Mouse (Mus musculus): ENCODE measurements around the gene Kalrn.
"Not testable (repeated sequence)": the region's sequence is repeated elsewhere in the genome, so short reads cannot be mapped to it uniquely, and the experiment has no call there.

Kalrn gene

DNA sequence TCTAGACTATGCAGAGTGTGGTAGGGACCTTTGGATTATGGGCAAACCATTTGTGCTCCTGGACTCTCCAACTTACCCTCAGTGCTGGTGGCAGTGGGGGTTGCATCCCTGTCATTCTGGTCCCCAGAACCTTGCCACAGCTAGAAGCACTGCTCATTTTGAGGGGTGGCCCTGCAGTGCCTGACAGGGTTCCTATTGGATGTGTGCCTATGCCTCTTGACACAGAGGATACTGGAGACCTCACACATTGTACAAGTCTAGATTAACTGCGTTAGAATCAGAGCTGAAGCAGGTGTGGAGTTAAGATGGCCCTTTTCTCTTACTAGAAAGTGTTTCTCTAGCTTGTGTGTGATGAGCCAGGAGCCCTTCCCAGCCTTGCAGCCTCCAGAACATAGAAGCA is 265.0 kb downstream of the Kalrn start:
- no peak for DNase-seq (ENCODE audit: low spot score)

DNA sequence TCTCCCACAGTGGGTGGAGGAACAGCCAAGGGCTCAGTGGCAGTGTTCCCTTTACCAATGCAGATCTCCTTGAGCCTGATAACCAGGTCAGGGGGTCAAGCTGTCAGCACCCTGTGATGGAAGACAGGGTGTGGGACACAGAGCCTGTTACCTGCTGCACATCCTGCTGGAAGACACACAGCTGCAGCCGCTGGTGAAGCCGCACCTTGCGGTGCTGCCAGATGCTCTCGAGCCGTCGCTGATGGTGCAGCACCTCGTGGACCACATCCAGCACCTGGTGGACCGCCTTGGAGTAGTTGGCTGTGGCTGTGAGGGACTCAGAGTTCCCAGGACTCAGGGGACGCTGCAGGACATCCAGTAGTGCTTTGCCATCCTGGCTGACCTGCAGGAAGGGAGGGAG is 265.9 kb downstream of the Kalrn start:
- no peak for DNase-seq (ENCODE audit: low spot score)

- no peak for DNase-seq (ENCODE audit: low spot score)
These were observed 267.7 kb downstream of the Kalrn start for GRCm38 (mm10) chr16:34305586-34305985.

- not testable (repeated sequence) for DNase-seq (ENCODE audit: low spot score)
These were observed 269.5 kb downstream of the Kalrn start for GRCm38 (mm10) chr16:34303818-34304217.

DNA sequence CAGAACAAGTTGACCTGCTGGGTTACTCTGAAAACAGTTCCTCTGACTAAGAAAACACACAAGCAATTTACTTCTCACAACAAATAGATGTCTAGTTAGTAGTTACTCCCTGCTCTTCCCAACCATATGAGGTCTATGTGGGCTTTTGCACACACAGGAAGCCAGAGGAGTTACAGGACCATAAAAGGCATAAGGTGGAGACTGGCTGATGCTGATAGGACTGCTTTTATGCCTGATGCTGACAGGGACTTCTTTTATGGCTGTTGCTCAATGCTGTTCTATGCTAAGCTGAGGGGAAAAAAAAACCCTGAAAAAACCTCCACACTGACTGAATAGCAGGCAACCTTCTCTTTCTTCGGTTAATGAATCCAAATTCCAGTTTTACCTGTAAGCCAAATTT is 270.8 kb downstream of the Kalrn start:
- no peak for DNase-seq (ENCODE audit: low spot score)

DNA sequence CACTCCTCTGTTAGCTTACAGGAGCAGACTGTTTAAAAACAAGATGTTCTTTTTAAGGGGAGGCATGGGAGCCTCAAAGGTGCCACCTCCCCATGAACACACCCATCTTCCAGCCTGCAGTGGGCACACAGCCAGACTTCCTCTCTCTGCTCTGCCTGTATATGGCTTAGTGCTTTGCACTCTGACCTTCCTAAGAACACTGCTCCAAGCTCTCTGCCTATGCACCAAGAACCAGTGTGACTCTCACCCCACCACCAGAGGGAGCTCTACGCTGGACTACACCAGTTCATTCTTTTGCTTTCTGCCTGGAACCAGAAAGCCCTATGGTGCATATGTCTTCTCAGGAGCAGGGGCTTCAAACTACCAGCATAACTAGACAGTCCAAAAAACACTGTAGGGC is 271.3 kb downstream of the Kalrn start:
- no peak for DNase-seq (ENCODE audit: low spot score)

- DNase-seq (ENCODE audit: low spot score) = no peak
These were observed 274.1 kb downstream of the Kalrn start for GRCm38 (mm10) chr16:34299226-34299625.

- no peak for DNase-seq (ENCODE audit: low spot score)
These were observed 275.2 kb downstream of the Kalrn start for GRCm38 (mm10) chr16:34297911-34298682.

DNA sequence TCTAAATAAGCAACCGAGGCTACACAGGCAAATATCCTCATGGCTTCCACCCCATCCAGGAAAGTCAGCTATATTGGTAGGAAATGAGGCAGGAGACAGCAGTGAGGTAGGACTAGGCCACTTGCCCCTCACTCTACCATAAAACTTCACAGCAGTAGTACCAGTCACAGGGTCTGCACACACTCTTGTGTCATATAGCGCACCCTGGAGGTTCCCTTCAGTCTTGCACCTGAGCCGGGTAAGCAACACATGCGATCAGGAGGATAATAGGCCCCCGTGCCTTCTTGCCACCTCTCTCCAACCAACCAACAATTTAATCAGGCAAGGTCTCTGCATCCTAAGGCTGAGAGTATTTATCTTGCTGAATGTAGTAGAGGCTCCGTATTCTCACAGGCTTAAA is 278.8 kb downstream of the Kalrn start:
- DNase-seq (ENCODE audit: low spot score) = no peak

DNA sequence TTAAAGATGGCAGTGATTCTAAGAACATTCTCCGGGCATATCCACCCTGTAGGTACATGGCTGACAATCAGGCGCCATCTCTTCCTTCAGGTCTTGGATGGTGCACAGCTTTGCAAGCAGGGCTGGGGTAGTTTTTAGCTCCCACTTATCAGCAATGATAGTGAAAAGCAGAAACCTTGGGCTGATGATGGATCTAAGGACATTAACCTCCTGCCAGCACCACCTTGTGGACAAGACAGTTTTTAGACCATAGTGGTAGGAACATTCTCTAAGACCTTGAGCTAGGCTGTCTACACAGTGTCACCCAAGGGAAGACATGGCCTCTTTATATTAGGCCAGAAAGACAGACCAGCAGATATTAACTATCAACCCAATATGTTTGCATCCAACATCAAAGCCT is 279.7 kb downstream of the Kalrn start:
- DNase-seq (ENCODE audit: low spot score) = no peak

- DNase-seq (ENCODE audit: low spot score) = no peak
These were observed 283.7 kb downstream of the Kalrn start for GRCm38 (mm10) chr16:34289583-34289982.

DNA sequence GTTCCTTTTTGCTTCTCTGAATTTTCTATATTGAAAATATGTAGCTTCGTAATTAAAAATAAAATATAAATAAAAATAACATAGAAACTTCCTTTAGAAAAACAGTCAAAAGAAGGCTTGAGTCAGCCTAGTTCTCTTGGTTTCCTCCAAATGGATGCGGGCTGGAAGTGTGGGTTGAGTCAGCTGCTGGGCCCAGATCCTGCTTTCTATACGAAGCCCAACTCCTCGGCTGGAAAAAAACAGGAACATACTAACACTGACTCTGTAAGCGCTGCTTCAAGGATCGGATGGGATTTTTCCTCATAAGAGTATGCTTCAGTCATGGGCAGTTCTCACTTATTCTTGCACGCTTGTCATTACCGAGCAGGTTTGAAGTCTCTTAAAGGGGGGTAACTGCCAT is 291.3 kb downstream of the Kalrn start:
- DNase-seq (ENCODE audit: low spot score) = no peak

DNA sequence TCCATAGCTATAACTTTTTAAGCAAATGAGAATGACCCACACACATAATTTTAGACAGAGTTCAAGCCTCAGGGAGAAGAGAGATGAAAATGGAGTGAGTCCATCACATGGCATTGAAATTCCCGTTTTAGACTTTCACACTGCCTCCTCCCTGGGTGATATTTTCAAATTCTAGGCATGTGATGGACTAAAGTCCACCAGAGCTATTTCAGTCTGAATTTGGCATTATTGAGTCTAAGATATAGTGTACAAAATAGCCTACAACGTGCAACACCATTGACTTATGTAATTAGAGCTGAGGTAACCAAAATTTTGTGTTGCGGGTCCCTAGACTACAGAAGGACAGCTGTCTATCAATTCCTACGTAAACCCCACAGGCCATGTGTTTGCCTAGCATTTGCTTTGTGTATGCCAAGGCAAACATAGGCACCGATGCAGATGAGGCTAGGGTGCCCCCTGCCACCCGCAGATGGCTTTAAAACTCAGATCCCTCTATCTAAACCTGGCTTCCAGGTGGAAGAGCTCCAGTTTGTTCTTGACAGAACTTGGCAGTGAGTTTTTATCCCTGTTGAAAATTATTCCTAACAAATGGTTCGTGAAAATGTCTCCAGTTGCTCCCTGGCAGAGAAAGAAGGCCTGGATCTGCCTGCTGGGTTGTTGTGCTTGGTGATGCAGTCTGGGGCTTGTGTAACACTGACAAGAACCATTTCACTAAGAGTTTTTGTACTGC is 293.5 kb downstream of the Kalrn start:
- DNase-seq (ENCODE audit: low spot score) = no peak

DNA sequence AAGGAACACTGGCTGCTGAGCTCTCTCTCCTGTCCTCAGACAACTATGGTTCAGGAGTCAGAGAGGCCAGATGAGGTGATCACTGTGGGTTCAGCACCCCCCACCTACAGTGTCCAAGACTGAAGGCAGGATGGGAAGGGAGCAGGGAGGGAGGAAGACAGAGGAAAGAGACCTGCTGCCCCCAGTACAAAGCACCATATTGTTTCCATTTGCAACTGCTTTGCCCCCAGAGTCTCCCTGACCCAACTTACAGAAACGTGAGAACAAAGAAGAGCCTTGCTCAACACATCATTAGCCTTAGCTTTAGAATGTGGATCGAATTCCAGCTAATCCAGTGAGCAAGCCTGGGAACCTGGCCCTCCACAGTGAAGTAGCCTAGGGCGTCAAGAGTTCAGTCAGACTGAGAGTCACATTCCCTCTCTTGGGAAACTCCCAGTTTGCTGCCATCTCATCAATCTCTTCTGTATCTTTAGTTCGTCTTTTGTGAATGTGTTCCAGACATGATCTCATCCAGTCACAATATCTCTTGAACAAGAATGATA is 295.0 kb downstream of the Kalrn start:
- no peak for DNase-seq (ENCODE audit: low spot score)

GRCm38 (mm10) chr16:34274607-34275006 is 298.7 kb downstream of the Kalrn start:
- DNase-seq (ENCODE audit: low spot score) = no peak

- no peak for DNase-seq (ENCODE audit: low spot score)
These were observed 301.9 kb downstream of the Kalrn start for GRCm38 (mm10) chr16:34271476-34271875.

GRCm38 (mm10) chr16:34270681-34271080 is 302.7 kb downstream of the Kalrn start:
- no peak for DNase-seq (ENCODE audit: low spot score)

GRCm38 (mm10) chr16:34269642-34270041 is 303.7 kb downstream of the Kalrn start:
- no peak for DNase-seq (ENCODE audit: low spot score)

- no peak for DNase-seq (ENCODE audit: low spot score)
These were observed 305.6 kb downstream of the Kalrn start for GRCm38 (mm10) chr16:34267751-34268150.

- DNase-seq (ENCODE audit: low spot score) = no peak
These were observed 308.7 kb downstream of the Kalrn start for GRCm38 (mm10) chr16:34264671-34265070.

GRCm38 (mm10) chr16:34262731-34263460 is 310.4 kb downstream of the Kalrn start:
- DNase-seq (ENCODE audit: low spot score) = no peak

Data from ovary, postnatal 36 days (tissue).